Mouse (Mus musculus) heart, postnatal 10 days (tissue): Measurements from ENCODE around the gene Cc2d1a. TPM values are rescaled to one million over a fixed set of nuclear protein-coding genes. Genes with fewer than 3 reads are reported as not detected.

Experiments
- DNase-seq, 2 experiments: peaks; one replicate each; pipeline ENCODE4 v3.0.0; 2021
- intact Hi-C: fragments of 180-260 bp; cut with DNase I; formaldehyde crosslinking; loops from one replicate; pipeline ENCODE4 v1.15.1; 2025
- total RNA-seq, 2 experiments: library from RNA; stranded (reverse); gene quantifications; 2 replicates each; pipeline ENCODE4 v1.2.3; 2021

Gene Cc2d1a
- 10 to 100 TPM; 13.3 to 14.1 TPM for total RNA-seq

DNA sequence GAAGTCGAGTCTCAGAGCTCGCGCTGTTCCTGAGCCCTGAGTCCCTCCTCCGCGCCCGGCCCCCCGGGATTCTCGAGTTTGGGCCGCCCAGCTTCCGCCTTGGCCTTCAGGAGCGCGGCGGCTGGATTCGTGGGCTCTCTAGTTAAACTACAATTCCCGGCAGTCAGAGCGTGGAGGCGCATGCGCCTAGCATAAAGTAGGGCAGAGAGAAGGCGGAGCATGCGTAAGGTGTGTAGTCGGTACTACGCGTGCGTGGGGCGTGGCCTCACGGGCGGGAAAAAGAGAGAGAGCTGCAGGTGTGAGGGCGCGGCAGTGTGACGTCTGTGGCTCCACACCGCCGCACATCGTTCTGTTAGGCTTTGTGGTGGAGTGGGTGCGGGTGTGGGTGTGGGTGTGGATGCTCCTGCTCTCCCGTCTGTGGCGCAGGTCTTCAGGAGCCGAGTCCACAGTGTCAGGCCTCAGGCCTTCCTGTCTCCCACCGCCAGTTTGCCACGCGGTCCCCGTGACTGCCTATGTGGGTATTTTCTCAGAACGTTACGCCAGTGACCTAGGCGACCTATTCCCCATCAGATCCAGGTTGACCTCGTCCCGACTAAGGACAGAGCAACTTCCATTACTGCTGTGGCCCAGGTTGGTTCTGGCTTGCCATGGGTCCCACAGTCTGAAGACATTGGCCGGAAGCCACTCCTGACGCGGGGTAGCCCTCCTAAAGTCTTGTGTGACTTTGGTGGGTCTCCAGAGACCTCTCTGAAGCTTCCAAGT, at the start of gene Cc2d1a, which contains the start of gene 4930432K21Rik:
Gene Cc2d1a (minus strand): TSS at position 168 of the 762 bp plus-strand sequence.
Gene 4930432K21Rik (plus strand): TSS at position 257 of the 762 bp plus-strand sequence.
- intact Hi-C loops: loop anchor here (2.0 kb wide), 1 partner anchor 35 kb away; no protein-coding TSS in a partner anchor
- peak; percentile 94 to 95 for DNase-seq

DNA sequence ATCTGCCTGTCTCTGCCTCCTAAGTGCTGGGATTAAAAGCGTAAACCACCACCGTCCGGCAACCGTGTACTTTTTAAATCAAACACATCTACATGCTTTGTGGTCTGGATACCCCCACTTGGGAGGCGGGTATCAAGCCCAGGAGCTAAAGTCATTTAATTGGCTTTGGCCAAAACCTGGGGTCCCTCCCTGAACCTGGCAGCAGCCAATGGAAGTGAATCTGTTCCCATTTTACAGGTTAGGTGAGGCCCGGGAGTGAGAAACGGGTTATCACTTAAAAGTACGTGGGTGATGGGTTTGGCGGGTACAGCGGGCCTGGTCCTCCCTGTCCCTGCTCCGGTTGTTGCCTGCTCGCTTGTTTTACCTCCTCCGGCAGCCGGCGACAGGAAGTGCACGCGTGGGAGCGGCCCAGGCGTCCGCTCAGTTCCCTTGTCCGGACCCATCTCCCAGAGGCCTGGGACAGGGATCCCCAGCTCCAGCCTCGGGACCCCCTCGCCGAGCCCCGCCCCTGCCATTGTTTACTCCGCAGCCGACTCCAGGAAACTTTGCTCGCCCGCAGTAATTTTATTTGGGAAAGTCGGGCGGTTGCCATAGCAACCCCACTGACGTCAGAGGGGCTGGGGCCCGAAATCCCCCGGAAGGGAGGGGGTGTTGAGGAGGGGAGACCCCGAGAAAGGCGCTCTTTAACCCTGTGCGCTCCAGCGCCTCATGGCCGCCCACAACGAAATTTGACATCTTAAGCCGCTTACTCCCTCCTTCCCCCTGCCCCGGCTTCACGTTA, 49.6 kb upstream of the Cc2d1a start:
- peak; percentile 93 for DNase-seq
- intact Hi-C loops: no loop called here

DNA sequence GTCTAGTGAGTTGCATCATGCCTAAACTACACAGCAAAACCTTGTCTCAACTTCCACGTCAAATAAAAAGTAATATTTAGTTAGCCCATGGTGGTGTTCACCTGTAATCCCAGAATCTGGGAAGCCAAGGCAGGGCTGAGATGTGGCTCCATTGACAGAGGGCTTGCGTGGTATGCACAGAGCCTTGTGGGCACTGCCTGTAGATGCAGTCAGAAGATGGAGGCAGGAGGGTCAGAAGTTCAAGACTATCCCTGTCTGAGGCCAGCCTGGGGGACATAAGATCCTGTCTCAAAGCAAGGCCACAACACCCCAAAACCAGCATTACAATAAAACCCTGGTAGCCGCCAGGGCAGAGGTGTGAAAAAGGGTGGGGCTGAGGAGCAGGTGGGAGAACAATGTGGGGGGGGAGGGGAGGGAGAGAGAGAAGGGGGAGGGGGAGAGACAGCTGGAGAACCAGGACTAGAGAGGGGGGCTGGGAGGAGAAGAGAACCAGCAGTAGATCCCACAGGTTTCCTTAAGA, 46.5 kb upstream of the Cc2d1a start:
- intact Hi-C loops: no loop called here
- no peak for DNase-seq

DNA sequence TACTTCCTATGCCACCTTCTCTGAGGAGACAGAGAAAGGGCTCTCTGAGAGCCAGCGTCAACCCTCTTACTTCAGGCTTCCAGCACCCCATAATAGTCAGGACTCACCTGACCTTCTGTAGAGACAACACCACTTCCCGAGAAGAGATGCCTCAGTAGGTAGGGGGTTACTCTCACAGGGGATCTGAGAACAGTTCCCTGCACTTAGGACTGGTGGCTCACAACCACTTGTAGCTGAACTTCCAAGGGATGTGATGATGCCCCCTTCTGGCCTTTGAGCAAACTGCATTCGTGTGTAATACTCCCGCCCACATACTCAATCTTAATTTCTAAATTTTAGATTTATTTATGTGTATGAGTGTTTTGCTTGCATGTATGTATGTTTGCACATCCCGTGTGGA, 45.8 kb upstream of the Cc2d1a start:
- intact Hi-C loops: no loop called here
- no peak for DNase-seq

DNA sequence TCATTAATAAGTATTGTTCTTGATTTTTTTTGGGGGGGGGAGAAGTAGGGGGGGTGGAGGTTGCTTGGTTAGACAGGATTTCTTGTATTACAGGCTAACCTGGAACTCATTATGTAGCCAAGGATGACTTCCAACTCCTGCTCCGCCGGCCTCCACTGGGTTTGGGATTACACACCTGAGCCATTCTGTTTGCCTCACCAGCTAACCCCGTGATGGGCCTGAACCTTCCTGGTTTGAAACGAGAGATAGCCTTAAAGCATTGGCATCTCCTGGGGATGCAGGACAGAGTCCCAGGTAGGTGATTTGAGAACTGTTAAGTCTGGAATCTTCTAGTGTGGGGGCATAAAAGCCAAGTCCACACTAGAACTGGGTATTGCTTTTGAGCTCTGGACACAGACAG, 45.4 kb upstream of the Cc2d1a start:
- no peak for DNase-seq
- intact Hi-C loops: no loop called here

DNA sequence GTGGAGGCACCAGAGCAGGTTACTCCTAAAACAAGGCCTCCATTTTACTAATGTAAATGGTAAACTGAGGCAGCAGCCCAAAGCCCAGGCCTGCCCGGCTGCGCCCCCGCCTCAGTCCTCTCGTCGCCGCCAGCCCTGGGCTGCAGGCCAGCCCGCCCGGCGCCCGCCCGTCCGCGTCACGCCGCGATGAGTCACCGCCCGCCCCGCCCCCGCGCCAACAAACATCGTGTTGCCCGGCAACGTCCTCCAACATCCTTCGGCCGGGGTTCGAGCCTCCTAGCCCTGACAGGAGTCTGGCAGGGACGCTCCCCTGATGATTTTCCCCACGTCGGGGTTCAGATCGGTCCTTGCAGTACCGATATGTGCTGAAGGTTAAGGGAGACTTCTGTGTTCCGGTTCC, 44.8 kb upstream of the Cc2d1a start:
- intact Hi-C loops: no loop called here

DNA sequence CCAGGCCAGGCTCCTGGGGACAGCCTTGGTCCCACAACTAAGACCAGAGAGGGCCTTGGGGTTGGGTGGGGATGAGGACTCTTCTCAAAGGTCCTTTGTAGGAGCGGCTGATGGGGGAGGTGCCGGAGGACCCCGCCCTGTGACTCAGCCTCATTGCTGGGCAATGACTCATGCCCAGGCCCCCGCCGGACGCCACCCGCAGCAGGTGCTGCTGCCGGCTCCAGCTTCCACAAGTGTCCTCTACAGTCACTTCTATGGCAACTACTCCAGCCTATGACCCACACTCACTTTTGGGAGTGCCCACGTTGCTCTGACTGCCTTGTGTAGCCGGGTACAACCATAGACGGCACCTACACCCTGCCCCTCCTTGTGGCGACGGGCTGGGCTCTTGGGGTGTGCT, 44.3 kb upstream of the Cc2d1a start:
- DNase-seq: peak; percentile 80 to 87
- intact Hi-C loops: no loop called here

More for the DNA sequence above, 44.8 kb upstream of the Cc2d1a start:
- DNase-seq: peak; percentile 91

DNA sequence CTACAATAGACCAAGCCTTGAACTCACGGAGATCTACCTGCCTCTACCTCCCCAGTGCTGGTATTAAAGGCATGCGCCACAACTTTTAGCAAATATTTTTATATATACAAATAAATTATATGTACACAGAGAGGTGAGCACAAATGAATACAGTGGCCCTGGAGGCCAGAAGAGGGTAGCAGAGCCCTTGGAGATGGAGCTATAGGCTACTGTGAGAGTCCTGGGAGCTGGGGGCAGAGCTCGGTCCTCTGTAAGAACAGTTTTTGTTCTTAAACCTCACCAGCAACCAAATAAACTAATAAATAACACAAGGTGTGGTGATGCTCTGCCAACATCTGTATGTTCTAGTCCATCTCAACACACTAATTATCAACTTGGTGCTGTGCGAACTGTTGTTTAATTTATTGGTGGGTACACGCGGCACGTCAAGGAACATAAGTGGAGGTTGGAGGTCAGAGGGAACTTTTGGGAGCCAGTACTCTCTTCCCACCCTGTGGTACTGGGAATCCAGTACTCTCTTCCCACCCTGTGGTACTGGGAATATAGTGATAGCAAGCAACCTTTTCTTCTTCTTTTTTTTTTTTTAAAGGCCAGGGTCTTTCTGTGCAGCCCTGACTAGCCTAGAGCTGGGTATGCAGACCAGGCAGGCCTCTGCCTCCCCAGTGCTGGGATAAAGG, 42.6 kb upstream of the Cc2d1a start:
- no peak for DNase-seq
- intact Hi-C loops: no loop called here

DNA sequence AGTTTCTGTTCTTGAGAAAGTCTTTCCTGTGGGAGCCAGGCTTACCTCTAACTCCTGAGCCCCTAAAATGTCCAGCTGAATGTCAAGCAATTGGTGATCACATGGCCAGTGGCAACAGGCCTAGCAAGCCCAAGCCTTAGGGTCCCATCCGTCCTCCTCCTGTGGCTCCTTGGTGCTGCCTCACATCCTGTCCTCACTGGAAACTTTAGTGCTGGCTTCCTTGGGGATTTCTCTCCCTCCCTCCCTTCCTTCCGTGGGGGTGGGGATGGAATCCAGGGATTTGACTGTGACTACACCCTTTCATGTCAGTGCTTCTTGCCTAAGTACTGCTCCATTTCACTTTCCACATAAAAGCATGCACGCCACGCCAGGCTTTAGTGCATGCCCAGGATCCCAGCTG, 41.9 kb upstream of the Cc2d1a start:
- intact Hi-C loops: loop anchor here (5.0 kb wide), 1 partner anchor 83 kb away; the partner anchor contains the start of gene Ccdc130

DNA sequence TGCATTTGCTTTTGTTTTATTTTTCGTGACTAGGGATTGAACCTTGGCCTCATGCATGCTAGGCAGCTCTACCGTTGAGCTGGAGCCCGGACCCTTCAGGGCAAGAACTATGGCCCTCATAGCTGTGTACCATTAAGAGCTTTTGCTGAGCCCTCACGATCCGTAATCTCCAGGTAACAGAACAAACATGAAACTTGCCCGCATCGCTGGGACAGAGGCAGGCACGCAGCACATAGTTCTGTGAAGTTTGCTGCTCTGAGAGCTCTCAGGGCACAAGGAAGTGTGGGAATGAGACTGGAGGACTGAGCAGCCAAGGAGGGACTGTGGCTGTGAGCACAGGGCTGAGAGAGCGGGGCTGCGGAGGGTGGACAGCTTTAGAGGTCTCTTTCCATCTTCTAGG, 40.9 kb upstream of the Cc2d1a start:
- DNase-seq: no peak
- intact Hi-C loops: loop anchor here (5.0 kb wide), 1 partner anchor 84 kb away; the partner anchor contains the start of gene Ccdc130

More for the DNA sequence above, 41.9 kb upstream of the Cc2d1a start:
- peak; percentile 78 to 82 for DNase-seq

DNA sequence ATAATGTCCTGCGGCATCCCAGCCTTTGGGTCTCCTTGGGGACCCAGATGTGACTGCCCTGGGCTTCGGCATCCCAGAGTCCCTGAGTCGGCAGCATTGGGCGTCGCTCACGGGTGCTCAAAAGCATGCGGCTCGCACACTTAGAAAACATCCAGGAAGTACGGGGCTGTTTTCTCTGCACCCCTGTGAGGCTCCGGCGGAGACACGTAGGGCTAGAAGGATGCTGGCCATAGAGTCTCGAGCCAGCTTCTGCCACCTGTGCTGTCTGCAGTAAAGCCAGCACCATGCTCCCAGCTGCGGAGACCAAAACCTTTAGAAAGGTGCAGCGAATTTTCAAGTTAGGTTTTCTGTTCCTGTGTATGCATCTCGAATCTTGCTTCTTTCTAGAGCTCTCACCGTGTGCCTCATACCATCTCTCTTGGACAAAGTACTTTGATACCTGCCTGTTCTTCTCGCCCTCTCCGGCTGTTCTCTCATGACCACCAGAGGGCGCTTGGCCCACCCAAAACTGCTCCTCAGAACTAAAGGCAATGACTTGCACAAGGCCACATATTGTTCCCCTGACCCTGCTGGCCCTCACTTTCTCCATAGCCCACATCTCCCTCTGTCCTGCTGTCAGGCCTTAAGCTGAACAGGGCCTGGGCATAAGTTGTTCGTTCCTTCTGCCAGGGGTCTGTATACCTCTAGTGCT, 39.5 kb upstream of the Cc2d1a start:
- intact Hi-C loops: loop anchor here (2.0 to 5.0 kb wide), 2 partner anchors 85 to 170 kb away; partner anchors contain the start of gene Ccdc130

DNA sequence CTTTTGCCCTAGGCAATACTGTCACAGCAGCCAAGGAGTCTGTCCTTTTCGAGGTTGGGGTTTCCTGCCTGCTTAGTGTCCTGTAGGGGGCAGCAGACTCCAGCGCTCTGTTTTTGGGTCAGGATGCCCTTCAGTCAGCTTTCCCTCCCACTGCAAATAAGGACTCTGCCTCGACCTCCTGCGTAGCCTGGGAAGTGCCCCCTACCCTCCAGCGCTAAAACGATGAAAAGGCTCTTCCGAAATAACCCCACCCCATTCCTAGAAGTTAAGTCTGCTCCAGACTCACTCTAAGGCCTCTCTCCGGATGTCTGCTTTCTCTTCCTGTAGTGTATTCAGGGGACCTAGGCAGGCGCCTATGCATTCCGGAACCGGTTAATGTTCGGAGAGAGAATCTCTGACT, 38.8 kb upstream of the Cc2d1a start:
- peak; percentile 88 to 91 for DNase-seq
- intact Hi-C loops: loop anchor here (1.0 to 5.0 kb wide), 4 partner anchors 24 to 170 kb away; partner anchors contain the start of gene Ccdc130

More for the DNA sequence above, 39.5 kb upstream of the Cc2d1a start:
- DNase-seq: peak; percentile 74 to 78

DNA sequence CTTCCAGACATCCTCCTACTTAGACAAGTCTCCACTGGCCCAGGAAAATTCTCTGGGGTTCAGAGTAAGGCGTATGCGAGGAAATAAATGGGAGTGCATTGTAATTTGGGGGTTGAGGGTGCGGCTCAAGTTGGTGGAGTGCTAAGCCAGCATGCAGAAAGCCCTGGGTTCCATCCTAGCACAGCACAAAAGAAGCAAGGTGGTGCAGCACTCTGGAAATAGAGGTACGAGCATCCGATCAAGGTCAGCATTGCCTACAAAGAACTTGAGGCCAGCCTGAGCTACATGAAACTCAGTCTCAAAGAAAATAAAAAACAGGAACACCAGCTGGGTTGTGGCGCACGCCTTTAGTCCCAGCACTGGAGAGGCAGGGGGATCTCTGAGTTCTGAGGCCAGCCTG, 37.4 kb upstream of the Cc2d1a start, which contains the start of gene Nanos3:
Gene Nanos3 (minus strand): TSS at position 101 of the 400 bp plus-strand sequence.
- DNase-seq: no peak
- intact Hi-C loops: loop anchor here (5.0 kb wide), 1 partner anchor 87 kb away; the partner anchor contains the start of gene Ccdc130

DNA sequence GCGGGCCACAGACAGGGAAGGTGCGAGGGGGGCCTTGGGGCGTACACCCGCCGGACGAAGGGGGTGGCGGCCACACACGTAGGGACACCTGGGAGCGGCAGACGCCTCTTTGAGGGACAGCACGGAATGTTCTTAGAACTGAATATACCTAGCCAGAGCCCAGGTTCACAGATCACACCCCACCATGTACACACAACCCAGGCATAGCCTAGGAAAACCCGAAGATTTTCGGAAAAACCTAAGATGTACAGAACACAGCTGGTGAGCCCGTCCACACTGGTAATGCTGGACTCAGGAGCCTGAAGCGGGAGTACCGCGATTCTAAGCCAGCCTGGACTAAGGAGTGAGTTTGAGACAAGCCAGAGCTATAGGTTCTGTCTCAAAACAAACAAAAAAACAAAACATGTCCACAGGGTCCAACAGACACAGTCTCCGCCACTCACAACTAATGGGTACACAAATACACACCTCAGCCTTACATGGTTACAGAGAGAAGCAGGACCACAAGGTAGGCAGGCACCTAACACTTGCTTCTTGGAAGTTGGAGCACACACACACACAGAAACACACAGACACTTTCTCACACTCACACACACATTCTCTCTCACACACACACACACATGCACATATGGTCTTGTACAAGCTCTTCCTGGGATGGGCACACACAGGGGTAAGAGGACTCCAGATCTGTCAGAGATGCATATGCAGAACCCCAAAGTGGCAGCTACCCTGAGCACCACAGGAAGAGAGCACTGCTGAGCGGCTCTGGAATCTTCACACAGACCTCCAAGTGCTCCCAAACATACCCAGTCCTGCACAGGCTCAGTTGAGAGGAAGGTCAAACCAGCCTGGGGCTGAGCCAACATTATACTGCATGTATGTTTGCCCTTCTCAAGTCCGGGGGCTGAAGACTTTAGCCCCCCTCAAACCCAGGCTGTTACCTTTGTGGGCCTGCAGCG, 36.6 kb upstream of the Cc2d1a start:
- intact Hi-C loops: loop anchor here (5.0 kb wide), 1 partner anchor 88 kb away; the partner anchor contains the start of gene Ccdc130
- peak in 1 of 2 experiments; percentile 56 for DNase-seq

DNA sequence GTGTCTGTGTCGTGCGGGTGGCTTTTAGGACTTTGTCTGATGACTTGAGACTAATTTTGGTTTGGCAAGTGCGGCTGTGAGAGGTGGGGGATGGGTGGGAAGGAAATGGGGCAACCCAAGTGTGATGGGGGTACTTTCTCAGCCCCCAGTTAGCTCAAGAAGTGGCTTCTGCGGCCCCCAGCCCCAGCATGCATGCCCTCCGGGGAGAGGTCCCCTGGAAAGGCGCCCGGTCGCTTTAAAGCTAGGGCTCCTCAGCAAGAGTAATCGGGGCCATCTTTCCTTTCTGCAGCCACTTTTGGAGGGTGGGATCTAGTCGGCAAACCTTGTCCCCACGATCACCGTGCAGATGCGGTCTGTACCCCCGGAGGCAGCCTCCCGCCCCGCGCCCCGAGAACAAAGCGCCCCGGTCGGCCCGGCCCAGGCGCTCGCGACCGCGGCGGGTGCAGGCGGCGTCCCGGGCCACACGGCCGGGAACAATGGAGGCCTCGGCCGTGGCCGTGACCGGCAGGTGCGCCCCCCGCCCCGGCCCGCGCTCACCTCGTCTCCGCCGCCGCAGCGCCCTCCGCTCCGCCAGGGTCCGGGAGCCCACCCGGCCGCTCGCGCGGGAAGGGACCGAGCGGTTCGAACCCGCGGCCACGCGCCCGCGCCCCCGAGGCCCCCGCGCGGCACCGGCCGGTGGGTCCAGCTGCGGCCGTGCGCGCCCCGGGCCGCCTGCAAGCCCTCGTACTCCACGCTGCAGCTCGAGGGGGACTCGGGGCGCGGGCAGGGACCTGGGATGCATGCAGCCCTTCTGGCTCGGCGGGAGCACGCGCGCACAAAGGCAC, 35.7 kb upstream of the Cc2d1a start:
- intact Hi-C loops: loop anchor here (2.0 kb wide), 2 partner anchors 35 to 79 kb away; partner anchors contain the start of genes 4930432K21Rik and Dcaf15
- DNase-seq: peak; percentile 58 to 62

DNA sequence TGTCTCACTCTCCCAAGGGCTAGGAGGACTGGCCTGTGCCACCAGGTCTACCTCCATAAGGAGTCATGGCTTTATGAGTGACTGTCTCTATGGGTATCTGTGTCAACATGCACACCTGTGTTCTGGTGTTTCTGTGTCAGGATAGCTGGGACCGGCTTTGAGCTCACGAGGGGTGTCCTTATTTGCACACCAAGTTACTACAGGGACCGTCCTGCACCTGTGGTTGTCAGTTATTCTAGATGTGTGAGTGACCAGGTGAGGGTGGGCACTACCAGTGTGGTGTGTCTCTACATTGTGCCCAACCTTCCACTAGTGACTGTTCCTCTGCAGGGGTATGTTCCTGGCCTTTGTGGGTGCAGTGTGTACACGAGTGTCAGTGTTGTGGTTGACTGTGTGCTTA, 35.1 kb upstream of the Cc2d1a start:
- no peak for DNase-seq
- intact Hi-C loops: loop anchor here (2.0 kb wide), 2 partner anchors 34 to 78 kb away; partner anchors contain the start of genes 4930432K21Rik and Dcaf15

DNA sequence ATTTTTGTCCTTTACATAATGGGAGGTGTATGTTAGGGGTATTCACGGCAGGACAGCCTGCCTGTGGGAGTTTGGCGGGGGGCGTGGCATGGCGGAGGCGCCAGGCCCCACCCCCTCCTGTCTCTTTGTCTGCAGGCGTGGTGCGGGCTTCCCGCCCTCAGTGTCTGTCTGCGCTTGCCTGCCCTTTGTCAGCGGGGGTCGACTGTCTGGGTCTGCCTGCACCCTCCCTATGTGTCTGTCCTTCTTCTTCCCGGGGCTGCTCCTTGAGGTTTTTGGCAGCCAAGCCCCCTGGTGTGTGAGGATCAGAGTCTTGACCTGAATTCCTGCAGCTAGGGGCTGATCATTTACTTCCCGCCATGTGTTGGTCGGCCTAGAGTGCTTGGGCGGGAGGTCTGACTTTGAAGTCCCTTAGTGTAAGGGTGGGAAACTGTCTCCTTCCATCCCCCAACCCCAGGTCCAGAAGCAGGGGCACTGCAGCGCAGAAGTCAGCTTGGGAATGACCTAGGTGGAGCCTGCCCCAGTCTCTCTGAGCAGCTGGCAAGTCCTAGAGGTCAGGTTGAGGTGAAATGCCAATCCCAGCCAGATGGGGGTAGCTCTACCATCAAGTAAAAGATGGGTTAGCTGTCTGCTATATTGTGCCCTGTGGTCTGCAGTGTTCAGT, 32.9 kb upstream of the Cc2d1a start:
- peak; percentile 67 to 68 for DNase-seq

More for the DNA sequence above, 32.9 kb upstream of the Cc2d1a start:
- intact Hi-C loops: no loop called here
